In the genomic region with DNA sequence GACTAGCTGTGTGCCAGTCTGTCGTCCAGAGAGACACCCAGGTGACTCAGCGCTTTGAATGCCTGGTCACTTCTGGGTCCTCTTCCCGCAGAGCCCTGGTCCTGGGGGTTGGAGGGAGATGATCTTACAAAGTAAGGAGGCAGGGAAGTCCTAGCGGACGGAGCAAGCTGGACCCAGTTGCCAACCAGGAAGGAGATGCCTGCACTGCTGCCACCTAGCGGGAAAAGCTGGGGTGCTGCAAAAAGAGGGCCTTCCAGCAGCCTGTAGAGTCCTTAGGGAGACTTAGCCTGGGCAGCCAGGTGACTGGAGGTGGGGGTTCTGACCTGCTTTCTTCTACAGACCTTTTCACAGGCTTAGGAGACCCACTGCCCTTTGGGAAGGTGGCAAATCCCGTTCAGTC, we compare ENCODE assay signal across 8 mouse cellular contexts. TPM values are rescaled to one million over a fixed set of nuclear protein-coding genes. Genes with fewer than 3 reads are reported as not detected.
DNase-seq lines count a peak whose midpoint lies in the region; ATAC-seq lines count a peak whose summit lies in the region.

No protein-coding gene starts in this region.

- 1% methylated on average over 7 of the region's 7 CpGs for WGBS in limb, embryonic 12.5 days
- WGBS in midbrain, embryonic 15.5 days, result 0% methylated on average over 7 of the region's 7 CpGs

- H3K4me2 ChIP-seq in limb, embryonic 12.5 days, result peak overlapping the region; percentile 45
- H3K4me2 ChIP-seq in midbrain, embryonic 15.5 days, result peak overlapping the region; percentile 93

- DNase-seq in gastrocnemius, adult 18-20 months (ENCODE audit: low spot score), result peak; percentile 51
- DNase-seq in gastrocnemius, adult 8-10 months (ENCODE audit: low spot score in 2 of 2), result no peak
- DNase-seq in embryo, embryonic 10.5 days (ENCODE audit: low spot score), result peak; percentile 89
- peak; percentile 39 to 64 for DNase-seq in gastrocnemius, postnatal 4 days (ENCODE audit: low spot score in 2 of 2)
- DNase-seq in kidney, adult 9 months, result peak; percentile 67
- peak; percentile 28 for DNase-seq in testis, postnatal 14 days (ENCODE audit: low spot score)

- H3K9ac ChIP-seq in limb, embryonic 12.5 days (replicated peaks), result no peak overlapping the region
- no peak overlapping the region for H3K9ac ChIP-seq in midbrain, embryonic 15.5 days

- peaks cover 47% of the 10 kb centered on the region for H3K4me1 ChIP-seq in limb, embryonic 12.5 days (replicated peaks)
- H3K4me1 ChIP-seq in midbrain, embryonic 15.5 days, result peaks cover 48% of the 10 kb centered on the region

- no peak overlapping the region for H3K27ac ChIP-seq in limb, embryonic 12.5 days
- H3K27ac ChIP-seq in midbrain, embryonic 15.5 days, result no peak overlapping the region

- H3K9me3 ChIP-seq in limb, embryonic 12.5 days, result no peaks in the 10 kb centered on the region
- no peaks in the 10 kb centered on the region for H3K9me3 ChIP-seq in midbrain, embryonic 15.5 days

- H3K4me3 ChIP-seq in limb, embryonic 12.5 days (replicated peaks), result peak overlapping the region; percentile 15; the same call in 1 of the 2 replicates
- no peak overlapping the region for H3K4me3 ChIP-seq in midbrain, embryonic 15.5 days

- H3K36me3 ChIP-seq in limb, embryonic 12.5 days, result no peaks in the 10 kb centered on the region
- H3K36me3 ChIP-seq in midbrain, embryonic 15.5 days (replicated peaks), result no peaks in the 10 kb centered on the region

- H3K27me3 ChIP-seq in limb, embryonic 12.5 days, result peaks cover 61% of the 10 kb centered on the region
- no peaks in the 10 kb centered on the region for H3K27me3 ChIP-seq in midbrain, embryonic 15.5 days (replicated peaks)

- no peak for ATAC-seq in limb, embryonic 12.5 days (ENCODE audit: insufficient number of reproducible peaks, insufficient read depth, low FRiP score, low TSS enrichment, low read depth)
- ATAC-seq in midbrain, embryonic 15.5 days (replicated peaks), result no peak

RNA-seq across cellular contexts. Expression of gene Ajap1, which starts 1.8 kb away (rescaled TPM):
- under 1 TPM; 0.27 to 0.31 TPM for total RNA-seq in gastrocnemius, adult 18-20 months (2021)
- total RNA-seq in gastrocnemius, adult 8-10 months (2022), result under 1 TPM; 0.11 to 0.39 (median 0.27) TPM
- total RNA-seq in gastrocnemius, postnatal 4 days (2021), result 1 to 10 TPM; 1.9 to 2.0 TPM
- 0.61 and 0.77 TPM in 2 replicates for polyA plus RNA-seq in limb, embryonic 12.5 days (2016; fragmentation: Nextera tagmentation; extraction: Ambion mirVana)
- 12.3 and 13.2 TPM in 2 replicates for polyA plus RNA-seq in midbrain, embryonic 15.5 days (2015; fragmentation: Nextera tagmentation; extraction: Ambion mirVana)

Comparison
In these comparisons a context has a peak if more than half of its experiments do, and no peak if none do; other contexts are left out.
1. DNase-seq: peak in gastrocnemius, adult 18-20 months (single experiment), embryo, embryonic 10.5 days (single experiment), gastrocnemius, postnatal 4 days (2 of 2), kidney, adult 9 months (single experiment) and testis, postnatal 14 days (single experiment); none in gastrocnemius, adult 8-10 months (0 of 2).